Mouse (Mus musculus): Measurements from ENCODE around the gene Zfp628. TPM values are rescaled to one million over a fixed set of nuclear protein-coding genes. Genes with fewer than 3 reads are reported as not detected.
A peak's percentile ranks its signal among the peaks of the same experiment; 100 is the strongest.

Zfp628 gene
- polyA plus RNA-seq, 1 experiment from 2014 or later: 4.2 TPM

DNA sequence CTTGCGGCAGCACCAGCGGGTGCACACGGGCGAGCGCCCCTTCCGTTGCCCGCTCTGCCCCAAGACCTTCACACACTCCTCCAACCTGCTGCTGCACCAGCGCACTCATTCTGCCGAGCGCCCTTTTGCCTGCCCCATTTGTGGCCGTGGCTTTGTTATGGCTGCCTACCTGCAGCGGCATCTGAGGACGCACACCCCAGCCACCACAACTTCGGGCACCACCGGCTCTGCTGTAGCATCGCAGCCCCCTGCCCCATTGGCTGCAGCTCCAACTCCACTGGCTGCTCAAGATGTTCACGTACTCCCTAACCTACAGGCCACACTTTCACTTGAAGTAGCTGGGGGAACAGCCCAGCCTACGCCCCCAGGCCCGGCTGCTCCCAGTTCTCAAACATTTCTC, 5.5 kb downstream of the Zfp628 start:
- WGBS: 90% methylated on average over 19 of the region's 19 CpGs
- ATAC-seq (ENCODE audit: low FRiP score, low read depth): no peak
- H3K4me1 ChIP-seq: peaks cover 60% of the 10 kb centered on the region
- peak overlapping the region; percentile 94; the same call in 1 of the 2 replicates for H3K27ac ChIP-seq
- no peak overlapping the region for H3K4me2 ChIP-seq (replicated peaks)
- no peaks in the 10 kb centered on the region for H3K27me3 ChIP-seq
- H3K4me3 ChIP-seq: no peak overlapping the region
- H3K9ac ChIP-seq: no peak overlapping the region
- H3K36me3 ChIP-seq: peaks cover 43% of the 10 kb centered on the region
- H3K9me3 ChIP-seq: no peaks in the 10 kb centered on the region

DNA sequence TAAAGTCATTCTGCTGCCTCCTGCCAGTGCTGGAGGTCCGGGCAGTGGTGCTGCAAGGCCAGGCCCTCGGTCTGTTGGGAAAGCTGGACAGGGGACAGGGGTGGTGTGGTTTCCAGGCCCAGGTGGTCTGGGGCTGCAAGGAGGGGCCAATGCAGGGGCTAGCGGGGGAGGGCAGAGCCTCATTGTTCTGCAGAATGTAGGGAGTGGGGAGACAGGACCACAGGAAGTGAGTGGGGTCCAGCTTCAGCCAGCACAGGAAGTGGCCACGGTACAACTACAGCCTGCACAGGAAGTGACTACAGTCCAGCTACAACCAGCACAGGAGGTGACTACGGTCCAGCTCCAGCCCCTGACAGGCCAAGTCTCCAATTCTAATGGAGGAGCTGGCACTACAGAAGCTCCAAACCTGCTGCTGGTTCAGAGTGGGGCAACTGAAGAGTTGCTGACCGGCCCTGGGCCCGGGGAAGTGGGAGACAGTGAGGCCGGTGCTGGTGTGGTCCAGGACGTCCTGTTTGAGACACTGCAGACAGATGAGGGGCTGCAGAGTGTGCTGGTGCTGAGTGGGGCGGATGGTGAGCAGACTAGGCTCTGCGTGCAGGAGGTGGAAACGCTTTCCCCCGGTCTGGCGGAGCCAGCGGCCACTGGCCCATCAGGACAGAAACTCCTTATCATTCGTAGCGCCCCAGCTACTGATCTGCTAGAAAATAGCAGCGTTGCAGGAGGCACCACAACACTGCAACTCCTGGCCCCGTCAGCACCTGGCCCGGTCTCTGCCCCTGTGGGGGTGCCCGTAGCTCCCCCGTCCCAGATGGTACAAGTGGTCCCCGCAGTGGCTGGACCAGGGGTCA, 6.2 kb downstream of the Zfp628 start:
- Histone ChIP-seq H3K9ac (peak overlapping the region; percentile 8; the same call in 1 of the 2 replicates), H3K4me3 (no peak overlapping the region), H3K9me3 (no peaks in the 10 kb centered on the region), H3K4me2 (replicated peaks) (peak overlapping the region; percentile 16; the same call in 1 of the 2 replicates), H3K27me3 (no peaks in the 10 kb centered on the region), H3K27ac (peak overlapping the region; percentile 94; the same call in 1 of the 2 replicates), H3K36me3 (peaks cover 43% of the 10 kb centered on the region), H3K4me1 (peaks cover 64% of the 10 kb centered on the region)
- no peak for ATAC-seq (ENCODE audit: low FRiP score, low read depth)
- 56% methylated on average over 23 of the region's 23 CpGs for WGBS

DNA sequence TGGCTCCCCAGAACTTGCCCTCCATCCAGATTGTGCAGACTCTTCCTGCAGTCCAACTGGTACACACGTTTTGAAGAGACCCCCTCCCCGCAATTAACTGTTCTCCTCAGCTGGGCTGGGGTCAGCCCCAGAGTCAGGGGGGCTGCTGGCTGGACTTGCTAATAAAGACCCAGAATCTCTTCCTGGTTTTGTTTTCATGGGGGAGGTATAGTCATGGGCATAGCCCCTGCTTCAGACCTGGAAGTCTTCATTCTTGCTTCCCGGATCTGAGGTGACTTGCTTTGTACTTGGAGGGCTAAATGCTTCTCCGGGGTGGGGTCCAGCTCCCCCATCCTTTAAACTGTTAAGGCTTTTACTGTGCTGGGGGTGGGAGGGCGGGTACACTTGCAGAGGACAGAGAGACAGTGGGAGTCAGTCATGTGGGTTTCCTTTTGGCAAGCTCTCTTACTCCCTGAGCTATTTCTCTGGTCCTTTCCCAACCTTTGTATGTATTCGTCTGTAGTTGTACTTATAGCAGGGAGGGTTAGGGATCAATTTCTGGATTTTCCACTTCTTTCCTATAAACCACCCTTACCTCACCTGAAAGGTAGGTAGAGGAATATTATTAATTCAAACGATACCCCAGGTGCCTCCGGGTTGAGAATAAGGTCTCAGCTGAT, 6.9 kb downstream of the Zfp628 start, which contains the start of gene Nat14:
Nat14 (plus strand) TSS at position 205 of the 659 bp plus-strand sequence.
- Histone ChIP-seq H3K9ac (peak within 1 kb of the TSS; percentile 62), H3K9me3 (no peaks in the 10 kb centered on the region), H3K27me3 (no peaks in the 10 kb centered on the region), H3K27ac (peak within 1 kb of the TSS; percentile 94), H3K36me3 (peaks cover 43% of the 10 kb centered on the region), H3K4me2 (replicated peaks) (peak within 1 kb of the TSS; percentile 87), H3K4me3 (peak within 1 kb of the TSS; percentile 42), H3K4me1 (peaks cover 64% of the 10 kb centered on the region)
- no peak for ATAC-seq (ENCODE audit: low FRiP score, low read depth)
- WGBS: 31% methylated on average over 8 of the region's 8 CpGs

DNA sequence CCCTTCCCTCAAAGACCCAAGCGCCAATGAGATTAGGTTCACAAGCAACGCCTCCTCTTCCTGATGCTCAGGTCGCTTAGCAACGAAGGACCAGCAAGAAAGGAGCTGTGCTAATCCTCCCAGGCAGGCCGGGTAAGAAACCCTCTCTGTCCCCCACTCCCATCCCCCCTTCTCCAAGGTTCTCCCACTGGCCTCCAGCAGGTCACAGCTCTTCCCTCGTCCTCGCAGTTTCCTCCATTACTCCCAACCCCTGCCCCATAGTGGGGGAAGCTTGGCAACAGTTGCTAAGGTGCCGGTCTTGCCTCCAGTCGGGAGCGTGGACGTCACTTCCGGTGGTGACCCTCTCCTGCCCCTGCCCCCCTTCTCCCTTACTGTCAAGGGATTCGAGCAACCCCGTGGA, 7.5 kb downstream of the Zfp628 start:
- Histone ChIP-seq H3K9ac (peak overlapping the region; percentile 62), H3K4me2 (replicated peaks) (peak overlapping the region; percentile 87), H3K27ac (peak overlapping the region; percentile 94), H3K36me3 (peaks cover 41% of the 10 kb centered on the region), H3K4me3 (peak overlapping the region; percentile 42), H3K9me3 (no peaks in the 10 kb centered on the region), H3K4me1 (peaks cover 67% of the 10 kb centered on the region), H3K27me3 (no peaks in the 10 kb centered on the region)
- peak; percentile 46 for ATAC-seq (ENCODE audit: low FRiP score, low read depth)
- under 1% methylated on average over 14 of the region's 14 CpGs for WGBS

DNA sequence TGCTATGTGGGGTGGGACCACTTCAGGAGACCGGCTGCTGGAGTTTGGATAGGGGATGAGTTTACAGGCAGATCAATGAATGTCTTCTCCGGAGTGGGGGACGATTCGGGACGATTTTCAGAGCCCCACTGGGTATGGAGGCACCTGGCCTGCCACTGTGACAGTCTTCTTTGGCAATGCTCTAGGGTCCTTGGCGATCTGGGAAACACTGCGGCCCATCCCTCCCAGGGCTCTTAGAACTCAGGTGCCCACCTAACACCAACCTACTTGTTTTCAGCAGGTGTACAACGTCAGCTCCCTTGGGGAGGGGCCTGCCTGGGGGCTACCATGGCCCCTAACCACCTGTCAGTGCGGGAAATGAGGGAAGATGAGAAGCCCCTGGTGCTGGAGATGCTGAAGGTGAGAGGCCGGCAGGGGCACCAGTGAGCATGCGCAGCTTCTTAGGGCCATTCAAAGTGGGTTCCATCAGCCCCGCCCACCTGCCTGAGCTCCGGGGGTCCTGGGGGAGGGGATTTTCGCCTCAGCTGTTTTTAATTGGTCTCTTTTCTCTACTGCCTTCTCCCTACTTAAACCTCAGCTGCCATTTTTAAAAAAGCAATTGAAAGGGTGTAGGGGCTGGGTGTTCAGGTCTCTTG, 8.0 kb downstream of the Zfp628 start:
- Histone ChIP-seq H3K36me3 (peaks cover 36% of the 10 kb centered on the region), H3K4me3 (peak overlapping the region; percentile 42), H3K9ac (peak overlapping the region; percentile 62), H3K27me3 (no peaks in the 10 kb centered on the region), H3K27ac (peak overlapping the region; percentile 94), H3K9me3 (no peaks in the 10 kb centered on the region), H3K4me2 (replicated peaks) (peak overlapping the region; percentile 87), H3K4me1 (peaks cover 73% of the 10 kb centered on the region)
- peak; percentile 10; the same call in 1 of the 2 replicates for ATAC-seq (ENCODE audit: low FRiP score, low read depth)
- 2% methylated on average over 14 of the region's 14 CpGs for WGBS

DNA sequence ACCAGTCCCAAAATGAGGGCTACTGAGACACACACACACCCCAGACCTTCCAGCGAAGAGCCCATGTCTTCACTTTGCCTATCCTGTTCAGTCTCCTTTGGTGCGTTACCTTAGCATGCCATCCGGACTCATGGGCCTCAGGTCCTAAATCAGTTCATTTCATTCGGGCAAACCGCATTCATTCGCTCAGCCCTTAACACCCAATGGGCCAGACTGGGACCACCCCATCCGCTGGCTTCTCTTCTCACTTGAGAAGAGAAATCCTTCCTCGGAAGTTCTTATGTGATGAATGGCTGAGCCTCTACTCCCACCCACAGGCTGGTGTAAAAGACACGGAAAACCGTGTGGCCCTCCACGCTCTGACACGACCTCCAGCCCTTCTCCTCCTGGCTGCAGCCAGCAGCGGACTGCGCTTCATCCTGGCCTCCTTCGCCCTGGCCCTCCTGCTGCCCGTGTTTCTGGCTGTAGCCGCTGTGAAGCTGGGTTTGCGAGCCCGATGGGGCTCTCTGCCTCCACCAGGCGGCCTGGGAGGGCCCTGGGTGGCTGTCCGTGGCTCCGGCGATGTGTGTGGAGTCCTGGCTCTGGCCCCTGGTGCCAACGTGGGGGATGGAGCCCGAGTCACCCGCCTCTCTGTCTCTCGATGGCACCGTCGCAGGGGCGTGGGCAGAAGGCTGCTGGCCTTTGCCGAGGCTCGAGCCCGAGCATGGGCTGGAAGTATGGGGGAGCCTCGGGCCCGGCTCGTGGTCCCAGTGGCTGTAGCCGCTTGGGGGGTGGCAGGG, 8.8 kb downstream of the Zfp628 start:
- Histone ChIP-seq H3K27ac (peak overlapping the region; percentile 94), H3K4me3 (peak overlapping the region; percentile 42), H3K4me1 (peaks cover 73% of the 10 kb centered on the region), H3K9me3 (no peaks in the 10 kb centered on the region), H3K36me3 (peaks cover 29% of the 10 kb centered on the region), H3K4me2 (replicated peaks) (peak overlapping the region; percentile 87), H3K9ac (peak overlapping the region; percentile 67), H3K27me3 (no peaks in the 10 kb centered on the region)
- 5% methylated on average over 37 of the region's 37 CpGs for WGBS
- no peak for ATAC-seq (ENCODE audit: low FRiP score, low read depth)

DNA sequence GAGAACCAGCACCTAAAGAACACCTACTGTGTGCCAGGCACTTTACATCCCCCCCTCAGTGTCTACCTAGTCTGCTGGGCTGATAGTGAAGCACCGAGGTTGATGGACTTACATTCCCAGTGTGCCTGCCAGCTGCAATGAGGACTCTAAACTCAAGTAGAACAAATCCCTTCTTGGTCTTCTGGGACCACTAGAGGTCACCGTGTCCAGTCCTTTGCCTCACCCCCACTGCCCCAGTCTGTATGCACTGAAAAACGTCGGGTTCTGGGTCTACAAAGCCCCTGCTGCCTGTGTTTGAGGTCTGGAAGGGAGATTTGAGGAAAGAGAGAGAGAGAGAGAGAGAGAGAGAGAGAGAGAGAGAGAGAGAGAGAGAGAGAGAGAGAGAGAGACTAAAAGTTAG, 9.5 kb downstream of the Zfp628 start:
- peak overlapping the region; percentile 42; the same call in 1 of the 2 replicates for H3K4me3 ChIP-seq
- H3K4me1 ChIP-seq: peaks cover 73% of the 10 kb centered on the region
- peaks cover 22% of the 10 kb centered on the region for H3K36me3 ChIP-seq
- H3K9me3 ChIP-seq: no peaks in the 10 kb centered on the region
- H3K27me3 ChIP-seq: no peaks in the 10 kb centered on the region
- H3K9ac ChIP-seq: peak overlapping the region; percentile 67
- peak overlapping the region; percentile 94 for H3K27ac ChIP-seq
- no peak for ATAC-seq (ENCODE audit: low FRiP score, low read depth)
- WGBS: 1% methylated on average over 4 of the region's 4 CpGs
- H3K4me2 ChIP-seq (replicated peaks): peak overlapping the region; percentile 87

DNA sequence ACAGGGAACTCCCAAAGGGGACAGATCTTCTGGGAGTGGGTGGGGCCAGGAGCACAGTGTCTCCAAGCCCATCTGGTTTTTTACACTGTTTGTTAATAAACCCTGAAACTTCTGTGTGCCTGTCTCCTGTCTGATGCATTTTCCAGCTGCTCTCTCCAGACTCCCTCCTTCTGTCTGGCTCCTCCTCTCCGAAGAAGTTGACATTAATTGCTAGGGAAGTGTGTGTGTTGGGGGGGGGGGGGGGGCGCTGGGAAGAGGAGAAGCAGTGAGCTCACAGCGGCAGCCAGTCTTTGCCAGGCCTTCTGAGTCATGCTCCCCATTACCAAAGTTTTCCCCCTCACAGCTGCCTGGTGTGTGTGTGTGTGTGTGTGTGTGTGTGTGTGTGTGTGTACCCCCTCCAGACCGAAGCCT, 9.9 kb downstream of the Zfp628 start:
- peak; percentile 44 for ATAC-seq (ENCODE audit: low FRiP score, low read depth)
- WGBS: 0% methylated on average over 3 of the region's 4 CpGs
- no peak overlapping the region for H3K4me3 ChIP-seq
- H3K9me3 ChIP-seq: no peaks in the 10 kb centered on the region
- peaks cover 73% of the 10 kb centered on the region for H3K4me1 ChIP-seq
- H3K4me2 ChIP-seq (replicated peaks): peak overlapping the region; percentile 87
- no peaks in the 10 kb centered on the region for H3K27me3 ChIP-seq
- H3K9ac ChIP-seq: peak overlapping the region; percentile 50
- peak overlapping the region; percentile 94 for H3K27ac ChIP-seq
- H3K36me3 ChIP-seq: peaks cover 18% of the 10 kb centered on the region

DNA sequence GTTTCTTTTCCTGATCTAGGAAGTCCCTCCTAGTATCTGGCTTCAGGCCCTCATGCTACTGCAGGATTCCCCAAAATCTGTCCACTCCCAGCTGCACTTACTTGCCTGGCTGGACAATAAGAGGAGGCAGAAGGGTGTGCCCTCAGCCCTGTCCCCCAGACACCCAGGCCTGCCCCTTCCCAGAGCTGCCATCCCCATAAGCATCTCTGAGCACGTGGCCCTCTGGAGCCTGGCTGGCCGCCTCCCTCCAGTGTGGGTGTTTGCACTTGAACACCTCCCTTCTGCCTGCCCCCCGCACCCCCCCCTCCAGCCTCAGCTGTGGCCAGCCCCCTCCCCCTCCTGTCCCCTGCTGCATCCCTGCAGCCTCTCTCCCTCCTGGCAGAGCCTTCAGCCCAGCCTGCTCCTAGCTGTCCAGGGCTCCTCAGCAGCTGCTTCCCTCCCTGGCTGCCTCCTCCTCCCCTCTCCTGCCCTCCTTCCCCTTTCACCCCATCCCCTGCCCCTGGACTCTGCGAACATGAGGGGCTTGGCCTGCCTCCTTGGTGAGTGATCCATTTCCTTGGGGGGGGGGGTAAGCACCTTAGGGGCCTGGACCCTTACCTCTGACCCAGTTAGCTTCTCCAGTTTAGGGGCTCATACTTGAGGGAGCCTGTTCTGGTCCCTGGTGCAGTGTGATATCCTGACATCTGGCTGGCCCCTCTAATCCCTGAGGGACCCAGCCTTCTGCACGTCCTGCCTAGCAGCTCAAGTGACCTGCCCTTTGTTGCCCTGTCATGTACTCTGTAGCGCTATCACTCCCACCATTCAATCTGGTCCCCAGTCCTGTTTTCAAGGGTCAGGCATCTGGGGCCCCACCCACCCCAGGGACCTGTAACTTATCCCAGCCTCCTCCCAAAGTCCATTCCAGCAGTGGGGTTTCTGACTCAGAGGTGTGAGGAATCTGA, 10.7 kb downstream of the Zfp628 start, which contains the start of gene Ssc5d:
Ssc5d (plus strand) TSS at position 345 of the 941 bp plus-strand sequence.
- Histone ChIP-seq H3K4me3 (peak within 1 kb of the TSS; percentile 18), H3K36me3 (peaks cover 9% of the 10 kb centered on the region), H3K4me2 (replicated peaks) (peak within 1 kb of the TSS; percentile 87), H3K27me3 (no peaks in the 10 kb centered on the region), H3K9ac (peak within 1 kb of the TSS; percentile 67), H3K4me1 (peaks cover 73% of the 10 kb centered on the region), H3K9me3 (no peaks in the 10 kb centered on the region), H3K27ac (peak within 1 kb of the TSS; percentile 94)
- 12% methylated on average over 4 of the region's 6 CpGs for WGBS
- peak; percentile 41 for ATAC-seq (ENCODE audit: low FRiP score, low read depth)

DNA sequence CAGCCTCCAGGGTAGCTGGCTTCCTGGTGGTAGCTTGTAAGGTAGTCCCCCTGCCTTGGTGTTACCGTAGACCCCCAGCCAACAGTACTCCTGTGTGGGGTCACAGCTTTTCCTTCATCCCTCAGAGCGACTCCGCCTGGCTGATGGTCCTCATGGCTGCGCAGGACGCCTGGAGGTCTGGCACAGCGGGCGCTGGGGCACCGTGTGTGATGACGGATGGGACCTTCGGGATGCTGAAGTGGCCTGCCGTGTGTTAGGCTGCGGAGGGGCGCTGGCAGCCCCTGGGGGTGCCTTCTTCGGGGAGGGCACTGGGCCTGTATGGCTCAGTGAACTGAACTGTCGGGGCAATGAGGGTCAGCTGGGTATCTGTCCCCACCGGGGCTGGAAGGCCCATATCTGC, 11.8 kb downstream of the Zfp628 start:
- H3K4me3 ChIP-seq: peak overlapping the region; percentile 8; the same call in 1 of the 2 replicates
- H3K4me1 ChIP-seq: peaks cover 62% of the 10 kb centered on the region
- peak overlapping the region; percentile 50; the same call in 1 of the 2 replicates for H3K9ac ChIP-seq
- WGBS: 64% methylated on average over 16 of the region's 16 CpGs
- H3K36me3 ChIP-seq: no peaks in the 10 kb centered on the region
- H3K27me3 ChIP-seq: no peaks in the 10 kb centered on the region
- peak overlapping the region; percentile 94; the same call in 1 of the 2 replicates for H3K27ac ChIP-seq
- H3K9me3 ChIP-seq: no peaks in the 10 kb centered on the region
- peak overlapping the region; percentile 87 for H3K4me2 ChIP-seq (replicated peaks)
- no peak for ATAC-seq (ENCODE audit: low FRiP score, low read depth)
